Mouse (Mus musculus) CH12.LX (cell line): Measurements from ENCODE around the gene St6gal1. TPM values are rescaled to one million over a fixed set of nuclear protein-coding genes. Genes with fewer than 3 reads are reported as not detected.

ENCODE experiments used
- DNase-seq: peaks from one replicate; pipeline ENCODE4 v3.0.0-alpha.2; 2013; ENCODE audit errors: extremely low read depth
- H3K27ac ChIP-seq: 2 replicates; pipeline ENCODE4 v1.5.1; 2012; ENCODE audit warnings: low read depth, mild to moderate bottlenecking, control low read depth, moderate library complexity; ENCODE audit not compliant: insufficient read depth
- H3K27me3 ChIP-seq: replicated peaks from 2 replicates; pipeline ENCODE3; 2012; ENCODE audit warnings: inconsistent platforms
- H3K36me3 ChIP-seq, 2 experiments: replicated peaks in 1 of 2; 2 replicates each; pipeline versions ENCODE3 to v1.6.1; 2012; ENCODE audit warnings: inconsistent platforms in 1 of 2, low read length in 1 of 2, mild to moderate bottlenecking in 1 of 2, mixed read lengths in 1 of 2, moderate library complexity in 1 of 2; ENCODE audit not compliant: control insufficient read depth in 1 of 2, insufficient read depth in 1 of 2
- H3K4me1 ChIP-seq, 2 experiments: 2 replicates each; pipeline ENCODE4 v1.6.1; 2012; ENCODE audit warnings: inconsistent platforms in 1 of 2, moderate library complexity in 1 of 2; ENCODE audit not compliant: insufficient read depth in 2 of 2, control insufficient read depth in 1 of 2
- H3K4me2 ChIP-seq: 2 replicates; pipeline ENCODE4 v1.6.1; 2012; ENCODE audit warnings: low read depth, mild to moderate bottlenecking, control low read depth; ENCODE audit not compliant: poor library complexity, insufficient read depth, severe bottlenecking
- H3K4me3 ChIP-seq, 3 experiments: fragments of 150-350 bp in 1 of 3; sonication (generic) in 1 of 3; replicated peaks in 1 of 3; 2 replicates each; pipeline versions ENCODE3 to v1.5.1; 2011 to 2012; ENCODE audit warnings: low read depth in 2 of 3, low read length in 2 of 3, mild to moderate bottlenecking in 2 of 3, moderate library complexity in 2 of 3, control low read depth in 1 of 3, improper control_type of control experiment in 1 of 3, inconsistent platforms in 1 of 3, mixed read lengths in 1 of 3; ENCODE audit not compliant: poor library complexity in 1 of 3
- H3K79me2 ChIP-seq: replicated peaks from 2 replicates; pipeline ENCODE4 v1.6.1; 2012; ENCODE audit warnings: mild to moderate bottlenecking, moderate library complexity; ENCODE audit not compliant: control insufficient read depth, poor library complexity, insufficient read depth, severe bottlenecking; ENCODE audit errors: extremely low read depth
- H3K9ac ChIP-seq: 2 replicates; pipeline ENCODE4 v1.6.1; 2012; ENCODE audit warnings: low read depth, mild to moderate bottlenecking, control low read depth, moderate library complexity; ENCODE audit not compliant: insufficient read depth
- H3K9me3 ChIP-seq: replicated peaks from 2 replicates; pipeline ENCODE3; 2012; ENCODE audit warnings: low read length, inconsistent platforms, mixed read lengths
- CTCF ChIP-seq, 2 experiments: IDR thresholded peaks in 1 of 2; conservative IDR thresholded peaks in 1 of 2; 2 replicates each; pipeline ENCODE4 v1.5.1; 2011 to 2012; ENCODE audit warnings: low read depth in 2 of 2, low read length in 2 of 2, improper control_type of control experiment in 1 of 2, inconsistent platforms in 1 of 2, mild to moderate bottlenecking in 1 of 2, moderate library complexity in 1 of 2
- E2F4 ChIP-seq: IDR thresholded peaks from 2 replicates; pipeline ENCODE4 v1.6.1; 2011; ENCODE audit warnings: low read depth, low read length, improper control_type of control experiment; ENCODE audit not compliant: insufficient replicate concordance
- GABPA ChIP-seq: IDR thresholded peaks from 2 replicates; pipeline ENCODE4 v1.6.1; 2012; ENCODE audit warnings: low read depth, low read length, improper control_type of control experiment, inconsistent platforms; ENCODE audit not compliant: insufficient replicate concordance
- KAT2A ChIP-seq: IDR thresholded peaks from 2 replicates; pipeline ENCODE4 v1.6.1; 2012; ENCODE audit warnings: low read length, improper control_type of control experiment, inconsistent platforms; ENCODE audit not compliant: insufficient replicate concordance
- MAFK ChIP-seq: IDR thresholded peaks from 2 replicates; pipeline ENCODE4 v1.6.1; 2011; ENCODE audit warnings: low read length, improper control_type of control experiment; ENCODE audit not compliant: insufficient replicate concordance
- MAX ChIP-seq: IDR thresholded peaks from 2 replicates; pipeline ENCODE4 v1.6.1; 2011; ENCODE audit warnings: low read length, improper control_type of control experiment
- MAZ ChIP-seq: IDR thresholded peaks from 2 replicates; pipeline ENCODE4 v1.6.1; 2012; ENCODE audit warnings: low read depth, mild to moderate bottlenecking, inconsistent platforms, low read length, improper control_type of control experiment, moderate library complexity
- MYC ChIP-seq: IDR thresholded peaks from 2 replicates; pipeline ENCODE4 v1.6.1; 2011; ENCODE audit warnings: low read depth, mild to moderate bottlenecking, improper control_type of control experiment, low read length
- PAX5 ChIP-seq: IDR thresholded peaks from 2 replicates; pipeline ENCODE4 v1.6.1; 2012; ENCODE audit warnings: low read length, inconsistent platforms, mixed read lengths
- POLR2AphosphoS2 ChIP-seq: IDR thresholded peaks from 2 replicates; pipeline ENCODE4 v1.6.1; 2011; ENCODE audit warnings: low read depth, low read length, improper control_type of control experiment
- RAD21 ChIP-seq: IDR thresholded peaks from 2 replicates; pipeline ENCODE4 v1.6.1; 2011; ENCODE audit warnings: low read depth, mild to moderate bottlenecking, low read length, improper control_type of control experiment, moderate library complexity
- SIN3A ChIP-seq: IDR thresholded peaks from 2 replicates; pipeline ENCODE4 v1.6.1; 2012; ENCODE audit warnings: low read length, improper control_type of control experiment, inconsistent platforms
- TBP ChIP-seq: conservative IDR thresholded peaks from 2 replicates; pipeline ENCODE4 v1.6.1; 2011; ENCODE audit warnings: low read depth, low read length, improper control_type of control experiment
- ZC3H11A ChIP-seq: IDR thresholded peaks from 2 replicates; pipeline ENCODE4 v1.6.1; 2012; ENCODE audit warnings: low read depth, mild to moderate bottlenecking, inconsistent platforms, low read length, improper control_type of control experiment
- ZKSCAN1 ChIP-seq: IDR thresholded peaks from 2 replicates; pipeline ENCODE4 v1.6.1; 2012; ENCODE audit warnings: low read depth, inconsistent platforms, low read length, improper control_type of control experiment, borderline replicate concordance
- ZMIZ1 ChIP-seq: IDR thresholded peaks from 2 replicates; pipeline ENCODE4 v1.6.1; 2012; ENCODE audit warnings: low read depth, mild to moderate bottlenecking, inconsistent platforms, low read length, improper control_type of control experiment
- dilution Hi-C: fragments of 300-500 bp; cut with MboI; formaldehyde crosslinking; loops from 2 replicates; pipeline ENCODE4 v1.14.3; 2020; ENCODE audit warnings: low sequenced_read_pairs; ENCODE audit not compliant: extremely low pct_unique_long_range_greater_than_20kb, extremely low pct_ligation_motif_present
- in situ Hi-C: fragments of 300-500 bp; cut with MboI; formaldehyde crosslinking; loops from 3 replicates; pipeline ENCODE4 v1.14.3; 2019; ENCODE audit warnings: low sequenced_read_pairs, low pct_ligation_motif_present, low pct_unique_long_range_greater_than_20kb, mixed read lengths
- polyA plus RNA-seq: library from polyadenylated mRNA; unstranded; fragments of >175 nt; gene quantifications from 2 replicates; pipeline ENCODE4 v1.2.1, GENCODE M21; 2012; ENCODE audit warnings: low read depth; ENCODE audit not compliant: insufficient read length
- total RNA-seq, 2 experiments: library from RNA; depleted of rRNA; stranded (reverse); fragments of 300-350 nt in 1 of 2; fragments of >200 nt in 1 of 2; gene quantifications; 2 replicates each; pipeline ENCODE4 v1.2.3; 2012 to 2014

Gene St6gal1
- total and polyA plus RNA-seq, 3 experiments: 64.5 to 168 (median 67.8) TPM

- Histone ChIP-seq H3K4me3 (no peak overlapping the region), H3K27me3 (no peaks in the 10 kb centered on the region)
- dilution Hi-C loops: no loop called here
Observed at GRCm38 (mm10) chr16:23266293-23266692, 41.8 kb downstream of the St6gal1 start.

GRCm38 (mm10) chr16:23266896-23267295 is 42.4 kb downstream of the St6gal1 start:
- H3K9ac ChIP-seq: no peak overlapping the region
- H3K4me3 ChIP-seq: no peak overlapping the region
- no peaks in the 10 kb centered on the region for H3K79me2 ChIP-seq
- TF ChIP-seq MAZ: no peak
- no peak for TF ChIP-seq MYC
- TF ChIP-seq, all 38 proteins: peak for 0
- no peak overlapping the region for H3K4me2 ChIP-seq
- H3K36me3 ChIP-seq: peaks cover 0 to 46% of the 10 kb centered on the region in 2 experiments
- H3K9me3 ChIP-seq: no peaks in the 10 kb centered on the region
- H3K27me3 ChIP-seq: no peaks in the 10 kb centered on the region
- no peak for DNase-seq
- no peak overlapping the region for H3K27ac ChIP-seq
- in situ Hi-C loops (no loop called here), dilution Hi-C loops (no loop called here)
- H3K4me1 ChIP-seq: peaks cover 43 to 81% of the 10 kb centered on the region in 2 experiments

More at GRCm38 (mm10) chr16:23266293-23266692, 41.8 kb downstream of the St6gal1 start:
- Histone ChIP-seq H3K9me3 (no peaks in the 10 kb centered on the region), H3K4me1 (peaks cover 37 to 81% of the 10 kb centered on the region in 2 experiments), H3K79me2 (no peaks in the 10 kb centered on the region), H3K9ac (no peak overlapping the region), H3K4me2 (no peak overlapping the region), H3K27ac (no peak overlapping the region), H3K36me3 (peaks cover 0 to 52% of the 10 kb centered on the region in 2 experiments)
- in situ Hi-C loops: no loop called here
- no peak for TF ChIP-seq MAFK
- TF ChIP-seq TBP: no peak
- no peak for TF ChIP-seq MYC
- TF ChIP-seq SIN3A: no peak
- no peak for TF ChIP-seq ZMIZ1
- no peak for TF ChIP-seq GABPA
- TF ChIP-seq MAX: no peak
- TF ChIP-seq MAZ: no peak
- TF ChIP-seq POLR2AphosphoS2: no peak
- TF ChIP-seq CTCF (conservative IDR thresholded peaks at IDR 0.05 in 1 of 2, IDR thresholded peaks at IDR 0.05 in 1 of 2; ENCODE audit: low read depth in 2 of 2, low read length in 2 of 2): peak in 1 of 2 experiments; percentile 17; a peak in 2 of 4 replicates
- no peak for TF ChIP-seq ZKSCAN1
- TF ChIP-seq E2F4: no peak
- peak; percentile 22 for TF ChIP-seq RAD21
- TF ChIP-seq ZC3H11A: no peak
- TF ChIP-seq PAX5: no peak
- no peak for TF ChIP-seq KAT2A
- DNase-seq: no peak
